Mouse (Mus musculus): ENCODE data around the gene Camsap1. TPM values are rescaled to one million over a fixed set of nuclear protein-coding genes. Genes with fewer than 3 reads are reported as not detected.

Camsap1 gene
- polyA plus RNA-seq (2015; fragmentation: Nextera tagmentation; extraction: Ambion mirVana): 7.5 and 8.7 TPM in 2 replicates

DNA sequence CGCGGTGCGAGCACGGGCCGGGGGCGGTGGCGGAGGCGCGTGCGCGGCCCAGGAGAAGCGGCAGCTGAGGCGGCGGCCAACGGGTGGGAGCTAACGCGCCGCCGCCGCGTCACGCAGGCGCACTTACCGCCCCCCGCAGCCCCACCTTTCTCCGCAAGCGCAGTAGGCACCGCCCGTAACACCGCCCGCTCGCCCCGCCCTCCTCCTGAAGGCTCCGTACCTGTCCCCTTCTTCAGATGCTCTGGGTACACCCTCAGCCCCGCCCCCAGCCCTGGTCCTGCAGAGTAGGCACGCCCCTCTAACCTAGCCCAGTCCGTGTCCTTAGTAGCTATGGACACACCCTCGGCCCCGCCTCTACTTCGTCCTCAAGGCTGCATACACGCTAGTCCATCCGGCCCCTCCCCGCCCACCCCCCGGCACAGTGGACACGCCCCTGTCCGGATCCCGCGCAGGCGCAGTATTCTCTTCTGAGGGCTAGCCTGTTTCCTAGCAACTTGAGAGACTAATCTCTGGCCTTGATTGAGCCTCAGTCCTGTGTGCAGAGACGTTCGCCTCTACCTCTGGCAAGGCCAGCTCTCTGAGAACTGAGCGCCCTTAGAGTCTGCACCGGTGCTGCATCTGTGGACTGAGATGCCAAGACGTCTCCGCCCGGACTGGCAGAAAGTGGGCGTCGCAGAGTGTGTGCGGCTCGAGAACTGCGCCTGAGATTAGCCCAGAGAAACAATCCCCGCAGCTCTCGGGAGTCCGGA is at the start of gene Camsap1:
Gene Camsap1, minus strand, starts transcription at position 124 of the 749 bp plus-strand sequence.

GRCm38 (mm10) chr2:26021561-26022257 is 38.6 kb upstream of the Camsap1 start, which contains the start of gene Ubac1:
Ubac1 (minus strand) TSS chr2:26021747.

Other genes with a start within 250 kb of the Camsap1 start
- not detected in 2 replicates for gene Obp2b, start 246.3 kb downstream of the Camsap1 start, polyA plus RNA-seq (2015; fragmentation: Nextera tagmentation; extraction: Ambion mirVana)
- gene Lcn3, start 217.7 kb downstream of the Camsap1 start, polyA plus RNA-seq (2015; fragmentation: Nextera tagmentation; extraction: Ambion mirVana): not detected in 2 replicates
- gene Lcn11, start 206.3 kb downstream of the Camsap1 start, polyA plus RNA-seq (2015; fragmentation: Nextera tagmentation; extraction: Ambion mirVana): not detected in 2 replicates
- gene Gm13539, start 201.0 kb downstream of the Camsap1 start, polyA plus RNA-seq (2015; fragmentation: Nextera tagmentation; extraction: Ambion mirVana): not detected in 2 replicates
- gene Glt6d1, start 167.4 kb downstream of the Camsap1 start, polyA plus RNA-seq (2015; fragmentation: Nextera tagmentation; extraction: Ambion mirVana): not detected in 2 replicates
- gene Lcn9, start 160.1 kb downstream of the Camsap1 start, polyA plus RNA-seq (2015; fragmentation: Nextera tagmentation; extraction: Ambion mirVana): not detected in 2 replicates
- gene Sohlh1, start 136.0 kb downstream of the Camsap1 start, polyA plus RNA-seq (2015; fragmentation: Nextera tagmentation; extraction: Ambion mirVana): not detected in 2 replicates
- gene Kcnt1, start 119.5 kb downstream of the Camsap1 start, polyA plus RNA-seq (2015; fragmentation: Nextera tagmentation; extraction: Ambion mirVana): 0.26 and 0.45 TPM in 2 replicates
- 288 and 302 TPM in 2 replicates for gene Ubac1, start 38.5 kb upstream of the Camsap1 start, polyA plus RNA-seq (2015; fragmentation: Nextera tagmentation; extraction: Ambion mirVana)
- 3.4 and 6.3 TPM in 2 replicates for gene Nacc2, start 139.9 kb upstream of the Camsap1 start, polyA plus RNA-seq (2015; fragmentation: Nextera tagmentation; extraction: Ambion mirVana)
- not detected in 2 replicates for gene Lhx3, start 225.0 kb upstream of the Camsap1 start, polyA plus RNA-seq (2015; fragmentation: Nextera tagmentation; extraction: Ambion mirVana)